Mouse (Mus musculus): Measurements from ENCODE around the gene Gm49630.
A peak's percentile ranks its signal among the peaks of the same experiment; 100 is the strongest.
"Not testable (repeated sequence)": the region's sequence is repeated elsewhere in the genome, so short reads cannot be mapped to it uniquely, and the experiment has no call there.

Gene Gm49630

GRCm38 (mm10) chr17:7371879-7372278, at the start of gene Gm49630:
TSS of gene Gm49630 (minus strand) at chr17:7371979.
- not testable (repeated sequence) for DNase-seq

- peak; percentile 8 to 16 for DNase-seq
These were observed 48.6 kb upstream of the Gm49630 start for GRCm38 (mm10) chr17:7420191-7420973.

GRCm38 (mm10) chr17:7414601-7415310, 43.0 kb upstream of the Gm49630 start:
- DNase-seq, result not testable (repeated sequence)

GRCm38 (mm10) chr17:7413336-7413735, 41.6 kb upstream of the Gm49630 start:
- not testable (repeated sequence) for DNase-seq

GRCm38 (mm10) chr17:7399770-7400169, 28.0 kb upstream of the Gm49630 start:
- not testable (repeated sequence) for DNase-seq

GRCm38 (mm10) chr17:7398198-7398847, 26.5 kb upstream of the Gm49630 start:
- DNase-seq, result not testable (repeated sequence)

- DNase-seq, result not testable (repeated sequence)
These were observed 25.3 kb upstream of the Gm49630 start for GRCm38 (mm10) chr17:7397079-7397478.

GRCm38 (mm10) chr17:7396288-7396687, 24.5 kb upstream of the Gm49630 start:
- not testable (repeated sequence) for DNase-seq

- not testable (repeated sequence) for DNase-seq
These were observed 23.9 kb upstream of the Gm49630 start for GRCm38 (mm10) chr17:7395671-7396070.

GRCm38 (mm10) chr17:7395116-7395515, 23.3 kb upstream of the Gm49630 start:
- DNase-seq, result not testable (repeated sequence)

- peak in 1 of 2 experiments; percentile 8 for DNase-seq
These were observed 18.1 kb upstream of the Gm49630 start for GRCm38 (mm10) chr17:7389898-7390297.

- DNase-seq, result not testable (repeated sequence)
These were observed 17.2 kb upstream of the Gm49630 start for GRCm38 (mm10) chr17:7388958-7389356.

GRCm38 (mm10) chr17:7388341-7388957, 16.7 kb upstream of the Gm49630 start:
- not testable (repeated sequence) for DNase-seq

GRCm38 (mm10) chr17:7386016-7386415, 14.2 kb upstream of the Gm49630 start:
- peak in 1 of 2 experiments; percentile 23 for DNase-seq

GRCm38 (mm10) chr17:7385364-7385763, 13.6 kb upstream of the Gm49630 start, which contains the start of gene Unc93a2:
TSS of gene Unc93a2 (minus strand) at chr17:7385464.
- not testable (repeated sequence) for DNase-seq

- not testable (repeated sequence) for DNase-seq
These were observed 11.7 kb upstream of the Gm49630 start for GRCm38 (mm10) chr17:7383167-7384143.

GRCm38 (mm10) chr17:7382711-7383110, 10.9 kb upstream of the Gm49630 start:
- not testable (repeated sequence) for DNase-seq

GRCm38 (mm10) chr17:7377907-7378306, 6.1 kb upstream of the Gm49630 start:
- DNase-seq, result not testable (repeated sequence)

GRCm38 (mm10) chr17:7376951-7377700, 5.3 kb upstream of the Gm49630 start:
- not testable (repeated sequence) for DNase-seq

GRCm38 (mm10) chr17:7369401-7369800, 2.4 kb downstream of the Gm49630 start:
- not testable (repeated sequence) for DNase-seq

All from cerebellum, postnatal 25 days (tissue).